Mouse (Mus musculus) cortical plate, adult 2 months (tissue): ENCODE measurements around the gene Dock2. TPM values are rescaled to one million over a fixed set of nuclear protein-coding genes. Genes with fewer than 3 reads are reported as not detected.

Experiments used
- H3K27ac ChIP-seq: fragments of 200-500 bp; 2 replicates; pipeline ENCODE4 v1.5.1; 2012; ENCODE audit warnings: low read length, control low read depth, inconsistent platforms; ENCODE audit not compliant: insufficient read depth
- H3K4me1 ChIP-seq: fragments of 200-500 bp; 2 replicates; pipeline ENCODE4 v1.6.1; 2011; ENCODE audit warnings: low read length; ENCODE audit not compliant: control insufficient read depth, insufficient read depth
- H3K4me3 ChIP-seq: fragments of 200-500 bp; 2 replicates; pipeline ENCODE4 v1.5.1; 2011; ENCODE audit warnings: mild to moderate bottlenecking, low read length, control low read depth; ENCODE audit not compliant: insufficient read depth
- CTCF ChIP-seq: fragments of 200-500 bp; IDR thresholded peaks from 2 replicates; pipeline ENCODE4 v1.5.1; 2011; ENCODE audit warnings: mild to moderate bottlenecking, control low read depth, low read length; ENCODE audit not compliant: insufficient read depth; ENCODE audit errors: extremely low read depth
- POLR2A ChIP-seq: fragments of 200-500 bp; IDR thresholded peaks from 2 replicates; pipeline ENCODE4 v1.6.1; 2011; ENCODE audit warnings: mild to moderate bottlenecking, low read length, control low read depth; ENCODE audit not compliant: insufficient read depth; ENCODE audit errors: extremely low read depth
- polyA plus RNA-seq: library from polyadenylated mRNA; depleted of rRNA; stranded (reverse); fragments of >200 nt; gene quantifications from 2 replicates; pipeline ENCODE4 v1.2.3, GENCODE M21; 2012

The Dock2 gene
- polyA plus RNA-seq, 1 experiment = 1.7 TPM

GRCm38 (mm10) chr11:34516971-34517370 lies 266.7 kb downstream of the Dock2 start:
- H3K4me3 ChIP-seq = no peak overlapping the region
- TF ChIP-seq CTCF (no peak), POLR2A (no peak)
- H3K4me1 ChIP-seq = no peaks in the 10 kb centered on the region

GRCm38 (mm10) chr11:34515301-34515700 lies 268.4 kb downstream of the Dock2 start:
- no peak overlapping the region for H3K27ac ChIP-seq
- H3K4me3 ChIP-seq = no peak overlapping the region
- no peaks in the 10 kb centered on the region for H3K4me1 ChIP-seq
- TF ChIP-seq CTCF (no peak), POLR2A (no peak)

More at GRCm38 (mm10) chr11:34516971-34517370, 266.7 kb downstream of the Dock2 start:
- no peak overlapping the region for H3K27ac ChIP-seq

GRCm38 (mm10) chr11:34506390-34506789 lies 277.3 kb downstream of the Dock2 start:
- Histone ChIP-seq H3K27ac (no peak overlapping the region), H3K4me1 (no peaks in the 10 kb centered on the region), H3K4me3 (no peak overlapping the region)
- no peak for TF ChIP-seq CTCF
- no peak for TF ChIP-seq POLR2A

GRCm38 (mm10) chr11:34499663-34500062 lies 284.0 kb downstream of the Dock2 start:
- H3K4me3 ChIP-seq = no peak overlapping the region
- TF ChIP-seq CTCF (no peak), POLR2A (no peak)
- no peak overlapping the region for H3K27ac ChIP-seq
- H3K4me1 ChIP-seq = no peaks in the 10 kb centered on the region

GRCm38 (mm10) chr11:34494682-34495081 lies 289.0 kb downstream of the Dock2 start:
- no peak for TF ChIP-seq CTCF
- no peak for TF ChIP-seq POLR2A
- Histone ChIP-seq H3K27ac (no peak overlapping the region), H3K4me1 (no peaks in the 10 kb centered on the region), H3K4me3 (no peak overlapping the region)

GRCm38 (mm10) chr11:34492986-34493385 lies 290.7 kb downstream of the Dock2 start:
- no peaks in the 10 kb centered on the region for H3K4me1 ChIP-seq
- no peak for TF ChIP-seq POLR2A
- TF ChIP-seq CTCF = no peak
- no peak overlapping the region for H3K4me3 ChIP-seq
- no peak overlapping the region for H3K27ac ChIP-seq

GRCm38 (mm10) chr11:34492223-34492622 lies 291.5 kb downstream of the Dock2 start:
- Histone ChIP-seq H3K4me1 (no peaks in the 10 kb centered on the region), H3K4me3 (no peak overlapping the region), H3K27ac (no peak overlapping the region)
- TF ChIP-seq CTCF (no peak), POLR2A (no peak)

GRCm38 (mm10) chr11:34489548-34489947 lies 294.1 kb downstream of the Dock2 start:
- TF ChIP-seq POLR2A = no peak
- no peak for TF ChIP-seq CTCF
- H3K4me3 ChIP-seq = no peak overlapping the region
- no peak overlapping the region for H3K27ac ChIP-seq
- H3K4me1 ChIP-seq = no peaks in the 10 kb centered on the region

- H3K4me3 ChIP-seq = no peak overlapping the region
- H3K4me1 ChIP-seq = no peaks in the 10 kb centered on the region
- TF ChIP-seq CTCF = no peak
- TF ChIP-seq POLR2A = no peak
- H3K27ac ChIP-seq = no peak overlapping the region
Measured at GRCm38 (mm10) chr11:34479301-34479700, 304.4 kb downstream of the Dock2 start.

GRCm38 (mm10) chr11:34469792-34470191 lies 313.9 kb downstream of the Dock2 start:
- Histone ChIP-seq H3K4me1 (no peaks in the 10 kb centered on the region), H3K4me3 (no peak overlapping the region), H3K27ac (no peak overlapping the region)
- TF ChIP-seq CTCF (no peak), POLR2A (no peak)
